Mouse (Mus musculus) T-cell, adult 2 months (primary cell): ENCODE data around the gene Scimp.

Experiments used
- DNase-seq: peaks from one replicate; pipeline ENCODE4 v3.0.0; 2022; ENCODE audit warnings: low spot score

Gene Scimp

DNA sequence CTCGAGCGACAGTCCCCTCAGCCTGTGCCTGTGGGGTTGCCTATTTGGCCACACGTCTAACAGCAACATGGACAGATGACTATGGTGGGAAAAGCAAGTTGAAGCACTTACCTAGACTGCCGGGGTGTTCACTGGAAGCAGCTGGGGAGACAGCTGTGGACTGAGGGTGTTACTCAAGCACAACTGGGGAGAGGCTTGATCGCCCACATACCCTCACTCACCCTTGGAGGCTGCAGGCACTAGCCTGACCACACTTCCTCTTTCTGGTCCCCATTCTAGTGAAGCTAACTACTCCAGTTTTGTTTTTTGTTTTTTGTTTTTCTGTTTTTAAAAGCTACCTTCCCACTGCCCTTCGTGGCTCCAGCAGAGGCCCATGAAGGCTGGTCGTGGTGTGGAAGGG, at the start of gene Scimp:
Gene Scimp, minus strand, starts transcription at position 222 of the 400 bp plus-strand sequence.
- no peak for DNase-seq

GRCm38 (mm10) chr11:70860371-70860770, 48.0 kb upstream of the Scimp start:
- DNase-seq, result no peak

DNA sequence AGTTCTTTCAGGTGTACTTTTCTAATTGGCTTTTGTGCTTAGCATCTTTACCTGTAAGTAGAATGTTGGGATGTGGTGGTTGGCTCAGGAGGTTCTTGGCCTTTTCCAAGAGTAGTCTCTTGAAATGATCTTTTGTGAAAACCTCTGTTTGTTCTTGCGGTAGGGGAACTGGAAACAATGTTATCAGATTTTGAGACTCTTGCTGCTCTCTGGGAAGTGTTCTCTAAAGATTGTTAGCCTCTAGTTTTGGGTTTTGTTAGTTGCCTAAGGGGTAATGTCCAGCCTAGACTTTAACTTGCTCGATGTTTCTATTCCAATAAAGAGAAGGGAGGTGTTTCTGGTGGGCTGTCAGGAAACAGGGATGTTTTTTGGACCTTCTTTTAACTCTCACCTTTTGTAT, 33.6 kb upstream of the Scimp start:
- no peak for DNase-seq

DNA sequence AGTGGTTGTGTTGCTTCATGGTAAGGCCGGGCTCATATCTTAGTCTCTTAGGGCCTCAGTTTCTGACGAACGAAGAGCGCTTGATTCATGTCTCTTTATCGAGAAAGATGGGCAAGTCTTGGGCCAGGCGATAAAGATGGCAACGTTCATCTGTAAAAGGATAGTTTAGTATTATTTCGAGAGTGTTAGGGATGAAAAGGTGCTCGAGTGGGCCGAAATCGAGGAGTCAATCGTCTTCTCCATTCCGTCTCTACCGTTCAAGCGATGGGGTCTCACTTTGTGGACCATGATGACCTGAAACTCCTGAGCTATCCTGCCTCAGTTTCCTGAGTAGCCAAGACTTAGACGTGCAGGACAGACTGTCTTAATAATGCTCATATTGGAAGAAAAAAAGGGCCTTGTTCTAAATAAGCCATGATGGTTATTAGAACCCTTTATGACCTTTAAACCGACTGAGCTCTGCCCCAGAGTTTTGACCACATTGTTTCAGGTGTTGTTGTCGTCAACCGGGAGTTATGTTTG, 33.1 kb upstream of the Scimp start:
- DNase-seq, result no peak

GRCm38 (mm10) chr11:70844559-70845456, 32.4 kb upstream of the Scimp start, which contains the start of gene Rabep1:
Gene Rabep1 (plus strand): TSS chr11:70844778.
- peak; percentile 87 for DNase-seq

DNA sequence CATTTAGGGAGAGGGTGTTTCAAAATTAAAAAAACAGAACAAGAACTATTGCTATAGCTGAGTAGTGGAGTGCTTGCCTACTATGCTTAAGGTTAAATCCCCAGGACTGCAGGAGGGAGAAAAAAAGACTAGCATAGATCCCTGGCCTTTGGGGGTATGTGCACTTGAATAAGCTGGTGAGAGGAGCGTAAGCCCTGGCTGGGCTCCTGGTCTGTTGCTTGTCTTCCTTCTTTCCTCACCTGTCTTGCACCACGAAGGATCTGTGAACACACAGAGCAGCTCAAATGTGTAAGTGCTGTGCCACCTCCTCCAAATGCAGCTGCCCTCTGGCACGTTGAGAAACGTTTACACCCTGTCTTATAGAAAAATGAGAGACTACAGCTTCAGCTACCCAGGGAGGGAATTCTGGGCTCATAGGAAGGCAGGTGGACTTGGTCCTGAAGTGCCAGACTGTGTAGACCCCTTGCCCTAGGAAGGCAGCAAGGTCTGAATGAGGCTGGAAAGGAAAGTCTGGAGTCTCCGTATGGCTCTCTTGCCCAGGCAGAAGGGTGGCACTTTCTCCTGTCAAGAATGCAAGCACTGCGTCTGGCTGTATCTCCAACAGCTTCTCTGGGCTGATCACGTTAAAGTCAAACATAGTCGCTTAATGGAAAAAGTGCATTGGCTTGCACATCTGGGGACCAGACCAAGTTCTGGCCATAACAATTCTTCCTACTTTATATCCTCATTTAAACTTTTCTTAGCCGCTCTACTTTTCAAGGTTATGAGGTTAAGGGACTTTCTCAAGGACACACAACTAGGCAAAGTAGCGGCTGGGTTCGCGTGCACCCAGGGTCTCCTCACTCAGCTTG, 31.5 kb upstream of the Scimp start:
- no peak for DNase-seq

- DNase-seq, result no peak
These were observed 30.6 kb upstream of the Scimp start for GRCm38 (mm10) chr11:70842983-70843382.

DNA sequence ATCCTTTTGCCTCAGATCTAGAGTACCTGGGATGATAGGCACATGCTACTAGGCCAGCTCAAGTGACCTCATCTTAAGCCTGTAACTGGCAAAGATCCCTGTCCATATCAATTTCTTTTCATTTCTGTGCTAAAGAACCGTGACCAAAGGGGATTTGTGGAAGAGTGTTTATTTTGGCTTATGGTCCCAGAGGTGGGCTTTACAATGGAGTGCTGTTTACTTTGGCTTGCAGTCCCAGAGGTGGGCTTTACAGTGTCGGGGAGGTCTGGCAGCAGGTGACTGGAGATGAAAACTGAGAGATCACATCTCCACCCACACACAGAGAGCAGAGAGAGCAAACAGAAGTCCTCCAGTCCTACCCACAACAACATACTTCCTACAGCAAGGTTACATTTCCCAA, 26.2 kb upstream of the Scimp start:
- DNase-seq, result no peak

GRCm38 (mm10) chr11:70837031-70837430, 24.6 kb upstream of the Scimp start:
- no peak for DNase-seq

- no peak for DNase-seq
These were observed 23.0 kb upstream of the Scimp start for GRCm38 (mm10) chr11:70835381-70835831.

DNA sequence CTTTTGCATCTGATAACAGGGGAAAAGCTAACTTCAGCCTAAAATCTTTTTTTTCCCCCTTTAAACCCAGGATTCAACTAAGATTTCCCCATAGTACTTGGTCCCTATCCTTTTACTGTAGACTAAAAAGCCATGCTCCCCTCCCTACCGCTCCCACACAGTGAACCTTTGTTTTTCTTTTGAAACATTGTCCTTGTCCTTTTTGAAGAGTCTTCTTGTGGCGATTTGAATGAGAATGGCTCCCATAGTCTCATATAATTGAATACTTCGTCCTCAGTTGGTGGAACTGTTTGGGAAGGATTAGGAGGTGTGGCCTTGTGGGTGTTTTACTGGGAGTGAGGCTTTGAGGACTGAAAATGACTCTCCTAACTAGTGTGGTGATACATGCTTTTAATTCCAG, 21.4 kb upstream of the Scimp start:
- no peak for DNase-seq

GRCm38 (mm10) chr11:70833408-70833807, 21.0 kb upstream of the Scimp start:
- DNase-seq, result no peak

GRCm38 (mm10) chr11:70831201-70831600, 18.8 kb upstream of the Scimp start:
- DNase-seq, result no peak

DNA sequence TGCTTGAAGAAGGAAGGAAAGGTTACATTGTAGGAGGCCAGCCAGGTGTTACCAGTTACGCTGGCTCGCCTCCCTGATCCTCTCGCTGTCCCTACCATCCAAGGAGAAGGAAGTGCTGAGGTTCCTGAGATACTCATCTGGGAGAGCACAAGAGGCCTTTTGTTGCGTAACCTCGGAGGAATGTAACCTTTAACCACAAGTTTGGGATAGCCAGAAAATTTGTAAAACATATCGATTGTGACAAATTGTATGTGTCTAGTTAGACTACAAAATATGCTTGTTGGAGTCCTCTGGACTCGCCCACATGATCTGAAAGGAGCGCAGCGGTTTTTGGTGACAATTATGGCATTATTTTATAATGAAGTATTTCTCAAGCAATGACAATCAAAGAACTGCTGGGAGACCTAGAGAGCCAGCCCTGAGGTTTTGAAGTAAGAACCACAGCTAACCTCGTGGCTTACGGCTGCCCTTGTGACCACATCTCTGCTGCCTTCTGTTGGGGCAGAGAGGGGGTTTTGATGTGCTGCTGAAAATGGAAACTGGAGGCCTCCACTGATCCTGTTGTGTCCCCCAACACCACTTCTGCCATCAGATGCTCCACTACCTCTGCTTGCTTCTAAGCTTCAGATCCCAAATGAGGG, 16.7 kb upstream of the Scimp start:
- DNase-seq, result no peak

DNA sequence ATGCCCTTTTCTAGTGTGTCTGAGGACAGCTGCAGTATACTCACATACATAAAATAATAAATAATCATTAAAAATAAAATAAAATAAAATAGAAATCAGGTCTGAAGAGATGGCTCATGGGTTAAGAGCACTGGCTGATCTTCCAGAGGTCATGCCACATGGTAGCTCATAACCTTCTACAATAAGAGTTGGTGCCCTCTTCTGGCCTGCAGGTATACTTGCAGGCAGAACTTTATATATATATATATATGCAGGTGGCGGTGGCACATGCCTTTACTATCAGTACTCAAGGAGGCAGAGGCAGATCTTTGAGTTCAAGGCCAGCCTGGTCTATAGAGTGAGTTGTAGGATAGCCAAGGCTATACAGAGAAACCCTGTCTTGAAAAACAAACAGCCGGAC, 13.8 kb upstream of the Scimp start:
- peak; percentile 27 for DNase-seq

GRCm38 (mm10) chr11:70821728-70822591, 9.6 kb upstream of the Scimp start:
- DNase-seq, result no peak

DNA sequence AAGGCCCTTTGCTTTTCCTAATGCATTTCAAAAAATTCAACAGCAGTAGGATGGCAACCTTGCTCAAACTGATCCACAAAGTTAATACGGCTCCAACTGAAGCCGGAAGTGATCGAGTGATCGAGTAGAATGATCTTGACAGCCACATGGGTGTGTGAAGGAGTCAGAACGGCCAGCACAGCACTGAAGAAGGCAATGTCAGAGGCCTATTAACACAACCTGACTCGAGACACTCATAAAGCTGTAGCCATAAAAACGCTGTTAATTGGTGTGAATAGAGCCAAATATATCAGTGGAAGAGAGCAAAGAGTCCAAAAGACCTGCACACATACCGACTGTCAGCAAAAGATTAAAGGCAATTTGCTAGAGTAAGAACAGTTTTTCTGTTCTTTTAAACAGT, 7.7 kb upstream of the Scimp start:
- DNase-seq, result no peak

GRCm38 (mm10) chr11:70816770-70817169, 4.4 kb upstream of the Scimp start:
- no peak for DNase-seq

GRCm38 (mm10) chr11:70815498-70816078, 3.2 kb upstream of the Scimp start:
- DNase-seq, result peak; percentile 70

GRCm38 (mm10) chr11:70815071-70815470, 2.7 kb upstream of the Scimp start:
- DNase-seq, result no peak
